15 mouse cellular contexts compared by ENCODE assay signal in the genomic region with DNA sequence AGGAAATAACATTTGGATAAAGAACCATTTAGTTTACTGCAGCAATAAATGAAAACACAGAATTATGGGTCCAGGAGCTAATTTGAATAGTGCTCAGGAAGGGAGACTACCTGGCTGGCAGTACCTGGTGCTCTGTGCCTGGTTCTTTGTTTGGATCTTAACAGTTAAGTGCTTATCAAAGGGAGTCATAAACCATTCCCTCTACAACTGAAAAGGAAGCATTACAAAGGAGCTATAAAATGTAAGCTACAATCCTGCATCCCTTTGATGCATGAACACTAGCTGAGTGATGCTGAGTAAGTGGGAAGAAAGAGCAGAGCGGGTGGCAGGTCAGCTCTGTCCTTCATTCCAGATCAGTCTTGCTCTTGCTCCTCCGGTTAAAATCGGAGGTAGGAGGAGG.
"Had no signal": no experiment of that assay in that cellular context is flagged by ENCODE, and none has a peak within 500 bp of the region (broad histone marks: within the 10 kb centered on the region; RNA-seq: fewer than 3 reads in every experiment).

No protein-coding gene starts in this region.

- DNase-seq: kidney, adult 2 months; kidney, postnatal 14 days; kidney, postnatal 4 days; liver, embryonic 13.5 days; lung, embryonic 14.5 days; thymus, adult 2 months; thymus, postnatal 14 days; thymus, postnatal 4 days had no signal

- H3K4me2 ChIP-seq: liver, embryonic 13.5 days; lung, embryonic 14.5 days; midbrain, embryonic 12.5 days; midbrain, embryonic 15.5 days; neural tube, embryonic 12.5 days had no signal

- H3K36me3 ChIP-seq: liver, embryonic 13.5 days; midbrain, embryonic 12.5 days; midbrain, embryonic 15.5 days; neural tube, embryonic 12.5 days had no signal

- H3K4me3 ChIP-seq: liver, embryonic 13.5 days; midbrain, embryonic 12.5 days; midbrain, embryonic 15.5 days; neural tube, embryonic 12.5 days had no signal

- H3K9ac ChIP-seq: liver, embryonic 13.5 days; lung, embryonic 14.5 days; midbrain, embryonic 12.5 days; midbrain, embryonic 15.5 days; neural tube, embryonic 12.5 days had no signal

- H3K27ac ChIP-seq: liver, embryonic 13.5 days; macrophage; midbrain, embryonic 12.5 days; midbrain, embryonic 15.5 days; neural tube, embryonic 12.5 days; stomach, postnatal 0 days had no signal

- H3K27me3 ChIP-seq: liver, embryonic 13.5 days; midbrain, embryonic 12.5 days; midbrain, embryonic 15.5 days; neural tube, embryonic 12.5 days had no signal

- ATAC-seq: intestine, embryonic 16.5 days; lung, postnatal 0 days; midbrain, embryonic 15.5 days had no signal

- H3K9me3 ChIP-seq: liver, embryonic 13.5 days; midbrain, embryonic 12.5 days; midbrain, embryonic 15.5 days; neural tube, embryonic 12.5 days had no signal

- H3K4me1 ChIP-seq: liver, embryonic 13.5 days; midbrain, embryonic 12.5 days; midbrain, embryonic 15.5 days; neural tube, embryonic 12.5 days had no signal
